Mouse (Mus musculus): ENCODE results near the gene Osbpl5.

DNA sequence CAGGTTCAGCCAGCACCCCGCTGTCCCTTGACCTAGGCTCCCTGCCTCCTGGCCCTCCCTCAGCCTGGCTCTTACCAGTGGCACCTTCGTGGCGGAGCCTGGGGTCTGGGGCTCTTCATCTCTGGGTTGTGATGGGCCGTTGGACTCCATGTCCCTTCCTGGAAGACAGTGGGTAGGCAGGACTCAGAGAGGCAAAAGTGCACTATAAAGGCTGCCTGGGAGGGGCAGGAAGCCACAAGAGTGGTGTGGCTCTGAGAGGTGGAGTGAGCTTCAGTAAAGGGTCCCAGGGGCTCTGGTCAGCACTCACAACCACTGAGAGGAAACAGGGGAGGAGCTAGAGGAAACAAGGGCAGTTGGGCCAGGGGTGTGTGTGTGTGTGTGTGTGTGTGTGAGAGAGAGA lies 43.4 kb downstream of the Osbpl5 start:
- TF ChIP-seq CTCF (IDR thresholded peaks at IDR 0.05; ENCODE audit: control insufficient read depth, insufficient read depth, low read length): no peak
- no peak for TF ChIP-seq POLR2A (IDR thresholded peaks at IDR 0.05; ENCODE audit: borderline replicate concordance, control insufficient read depth, low read depth, low read length)
